ENCODE assay signal across 9 mouse cellular contexts in the genomic region with DNA sequence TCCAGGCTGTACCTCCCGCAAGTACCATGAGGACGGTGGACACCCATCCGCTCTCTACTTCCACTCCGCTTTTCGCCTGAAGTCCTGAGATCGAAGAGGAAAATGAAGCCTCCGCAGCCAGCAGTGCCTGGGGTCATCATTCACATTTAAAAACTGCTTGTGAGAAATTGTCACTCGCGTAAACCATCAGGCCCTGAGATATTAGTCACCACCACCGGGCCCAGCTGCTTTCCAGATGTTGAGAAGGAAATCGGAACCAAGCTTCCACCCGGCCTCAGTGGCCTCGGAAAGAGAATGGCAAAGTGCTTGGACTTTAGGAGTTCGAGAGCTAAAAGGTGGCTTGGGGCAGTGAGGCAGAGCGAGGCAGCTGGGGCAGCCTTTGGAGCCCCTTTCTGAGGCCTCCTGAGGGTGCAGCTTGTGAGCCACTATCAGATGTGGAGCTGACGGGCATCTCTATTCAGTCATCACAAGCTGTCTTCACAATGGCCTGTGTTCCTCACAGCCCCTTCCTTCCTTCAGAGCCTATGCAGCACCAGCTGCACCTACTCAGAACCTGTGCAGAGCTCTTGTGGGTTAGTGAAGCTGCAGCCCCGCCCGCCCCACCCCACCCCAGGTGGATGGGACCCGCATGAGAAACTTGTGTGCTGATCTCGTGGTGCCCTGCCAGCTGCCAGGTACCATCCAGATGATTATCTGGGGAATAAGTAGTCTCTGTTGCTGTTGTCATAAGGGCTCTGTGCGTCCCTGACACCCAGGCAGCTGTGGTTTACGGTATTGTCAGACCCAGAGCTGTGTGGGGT. TPM values are rescaled to one million over a fixed set of nuclear protein-coding genes. Genes with fewer than 3 reads are reported as not detected.
DNase-seq lines count a peak whose midpoint lies in the region; ATAC-seq lines count a peak whose summit lies in the region.
"Had no signal": no experiment of that assay in that cellular context is flagged by ENCODE, and none has a peak within 500 bp of the region (broad histone marks: within the 10 kb centered on the region; RNA-seq: fewer than 3 reads in every experiment).

No protein-coding gene starts in this region.

- H3K27me3 ChIP-seq in neural tube, embryonic 11.5 days (ENCODE audit: control insufficient read depth, insufficient read depth, low read length), result no peaks in the 10 kb centered on the region
- H3K27me3 ChIP-seq in neural tube, embryonic 15.5 days (replicated peaks), result no peaks in the 10 kb centered on the region
- H3K27me3 ChIP-seq in intestine, embryonic 14.5 days (replicated peaks; ENCODE audit: control insufficient read depth, insufficient read depth, low read length), result no peaks in the 10 kb centered on the region
- peaks cover 26% of the 10 kb centered on the region for H3K27me3 ChIP-seq in forebrain, embryonic 10.5 days (ENCODE audit: poor library complexity, severe bottlenecking)

- H3K9ac ChIP-seq in neural tube, embryonic 11.5 days (ENCODE audit: low read length), result no peak overlapping the region
- H3K9ac ChIP-seq in neural tube, embryonic 15.5 days (replicated peaks), result no peak overlapping the region
- H3K9ac ChIP-seq in intestine, embryonic 14.5 days (ENCODE audit: low read length), result no peak overlapping the region
- H3K9ac ChIP-seq: hindbrain, embryonic 14.5 days had no signal

- H3K36me3 ChIP-seq in neural tube, embryonic 11.5 days (ENCODE audit: control insufficient read depth, insufficient read depth, low read length), result no peaks in the 10 kb centered on the region
- H3K36me3 ChIP-seq in neural tube, embryonic 15.5 days, result no peaks in the 10 kb centered on the region
- H3K36me3 ChIP-seq in intestine, embryonic 14.5 days (ENCODE audit: control insufficient read depth, insufficient read depth, low read length), result no peaks in the 10 kb centered on the region
- H3K36me3 ChIP-seq in forebrain, embryonic 10.5 days (replicated peaks), result no peaks in the 10 kb centered on the region

- H3K4me1 ChIP-seq in neural tube, embryonic 11.5 days (ENCODE audit: control insufficient read depth, insufficient read depth, low read length), result no peaks in the 10 kb centered on the region
- peaks cover 14% of the 10 kb centered on the region for H3K4me1 ChIP-seq in neural tube, embryonic 15.5 days
- peaks cover 35% of the 10 kb centered on the region for H3K4me1 ChIP-seq in intestine, embryonic 14.5 days (replicated peaks; ENCODE audit: control insufficient read depth, insufficient read depth, low read length)
- peaks cover 24% of the 10 kb centered on the region for H3K4me1 ChIP-seq in forebrain, embryonic 10.5 days

- H3K27ac ChIP-seq in neural tube, embryonic 11.5 days (ENCODE audit: low read depth, low read length), result no peak overlapping the region
- H3K27ac ChIP-seq in neural tube, embryonic 15.5 days (replicated peaks), result no peak overlapping the region
- peak overlapping the region; percentile 84 for H3K27ac ChIP-seq in intestine, embryonic 14.5 days (ENCODE audit: low read depth)
- H3K27ac ChIP-seq in forebrain, embryonic 10.5 days, result no peak overlapping the region
- H3K27ac ChIP-seq: hindbrain, embryonic 14.5 days had no signal

- H3K4me3 ChIP-seq in neural tube, embryonic 11.5 days (ENCODE audit: low read depth, low read length), result no peak overlapping the region
- H3K4me3 ChIP-seq in neural tube, embryonic 15.5 days (replicated peaks), result no peak overlapping the region
- H3K4me3 ChIP-seq in intestine, embryonic 14.5 days (ENCODE audit: low read depth, low read length), result no peak overlapping the region
- no peak overlapping the region for H3K4me3 ChIP-seq in forebrain, embryonic 10.5 days

- no peak for ATAC-seq in neural tube, embryonic 11.5 days (ENCODE audit: insufficient read depth, low FRiP score, low TSS enrichment)
- no peak for ATAC-seq in neural tube, embryonic 15.5 days (ENCODE audit: low FRiP score)
- no peak for ATAC-seq in intestine, embryonic 14.5 days (replicated peaks; ENCODE audit: low FRiP score, low TSS enrichment, low read depth)
- ATAC-seq in megakaryocyte progenitor cell, adult 5-6 weeks (replicated peaks; ENCODE audit: poor library complexity), result peak; percentile 15; the same call in 1 of the 2 replicates

- 72% methylated on average over 22 of the region's 22 CpGs for WGBS in neural tube, embryonic 11.5 days
- WGBS in neural tube, embryonic 15.5 days, result 85% methylated on average over 22 of the region's 22 CpGs
- 44% methylated on average over 22 of the region's 22 CpGs for WGBS in intestine, embryonic 14.5 days
- 84% methylated on average over 22 of the region's 22 CpGs for WGBS in forebrain, embryonic 10.5 days

- H3K4me2 ChIP-seq in neural tube, embryonic 11.5 days (ENCODE audit: low read depth), result no peak overlapping the region
- no peak overlapping the region for H3K4me2 ChIP-seq in neural tube, embryonic 15.5 days
- H3K4me2 ChIP-seq in intestine, embryonic 14.5 days (ENCODE audit: low read length), result peak overlapping the region; percentile 33
- H3K4me2 ChIP-seq: hindbrain, embryonic 14.5 days had no signal

- no peaks in the 10 kb centered on the region for H3K9me3 ChIP-seq in neural tube, embryonic 11.5 days (ENCODE audit: control insufficient read depth, low read length)
- no peaks in the 10 kb centered on the region for H3K9me3 ChIP-seq in neural tube, embryonic 15.5 days (replicated peaks)
- H3K9me3 ChIP-seq in intestine, embryonic 14.5 days (ENCODE audit: control insufficient read depth, low read length), result no peaks in the 10 kb centered on the region
- peaks cover 5% of the 10 kb centered on the region; the same call in 1 of the 2 replicates for H3K9me3 ChIP-seq in forebrain, embryonic 10.5 days

- peak; percentile 16 for DNase-seq in neural tube, embryonic 11.5 days (ENCODE audit: low spot score)
- DNase-seq in intestine, embryonic 14.5 days (ENCODE audit: low spot score), result no peak
- no peak for DNase-seq in forebrain, embryonic 10.5 days (ENCODE audit: extremely low spot score, low spot score)
- DNase-seq in layer of hippocampus, postnatal 10 days (ENCODE audit: low spot score in 2 of 2), result no peak
- DNase-seq in frontal cortex, postnatal 14 days (ENCODE audit: low spot score in 2 of 2), result no peak
- DNase-seq: layer of hippocampus, adult 9-11 months had no signal

RNA-seq across cellular contexts. Expression of a gene that starts 39.5 kb away (rescaled TPM):
- 2.5 and 3.4 TPM in 2 replicates for polyA plus RNA-seq in neural tube, embryonic 11.5 days (2014; fragmentation: Nextera tagmentation; extraction: Ambion mirVana)
- polyA plus RNA-seq in neural tube, embryonic 15.5 days (2015; fragmentation: Nextera tagmentation; extraction: Ambion mirVana), result 1.4 and 2.0 TPM in 2 replicates
- 4.2 TPM in 2 replicates for polyA plus RNA-seq in intestine, embryonic 14.5 days (2014; fragmentation: Nextera tagmentation; extraction: Ambion mirVana)
- 0.12 TPM in 1 of 2 replicates, not detected in the other for total RNA-seq in megakaryocyte progenitor cell, adult 5-6 weeks (2015)
- total RNA-seq in megakaryocyte progenitor cell, adult 5-6 weeks (2017), result not detected in 2 replicates
- polyA plus RNA-seq in forebrain, embryonic 10.5 days (2016; fragmentation: Nextera tagmentation; extraction: Ambion mirVana), result 2.3 TPM in 2 replicates
- 1 to 10 TPM; 4.0 to 4.2 TPM for total RNA-seq in layer of hippocampus, postnatal 10 days (2021)

RNA-seq across cellular contexts. Expression of a gene that starts 42.3 kb away (rescaled TPM):
- polyA plus RNA-seq in neural tube, embryonic 11.5 days (2014; fragmentation: Nextera tagmentation; extraction: Ambion mirVana), result 0.08 and 0.34 TPM in 2 replicates
- polyA plus RNA-seq in neural tube, embryonic 15.5 days (2015; fragmentation: Nextera tagmentation; extraction: Ambion mirVana), result 1.2 and 1.5 TPM in 2 replicates
- 1.5 and 1.6 TPM in 2 replicates for polyA plus RNA-seq in intestine, embryonic 14.5 days (2014; fragmentation: Nextera tagmentation; extraction: Ambion mirVana)
- 39.5 and 43.6 TPM in 2 replicates for total RNA-seq in megakaryocyte progenitor cell, adult 5-6 weeks (2015)
- 12.5 and 15.5 TPM in 2 replicates for total RNA-seq in megakaryocyte progenitor cell, adult 5-6 weeks (2017)
- polyA plus RNA-seq in forebrain, embryonic 10.5 days (2016; fragmentation: Nextera tagmentation; extraction: Ambion mirVana), result 0.35 and 0.50 TPM in 2 replicates
- total RNA-seq in layer of hippocampus, postnatal 10 days (2021), result 1 to 10 TPM; 4.2 to 4.7 TPM
